Mouse (Mus musculus) ovary, postnatal 36 days (tissue): Measurements from ENCODE around the gene Cd300c2.
"Not testable (repeated sequence)": the region's sequence is repeated elsewhere in the genome, so short reads cannot be mapped to it uniquely, and the experiment has no call there.

Source experiments
- DNase-seq: peaks from one replicate; pipeline ENCODE4 v3.0.0; 2022; ENCODE audit warnings: low spot score, mixed read lengths

Gene Cd300c2

DNA sequence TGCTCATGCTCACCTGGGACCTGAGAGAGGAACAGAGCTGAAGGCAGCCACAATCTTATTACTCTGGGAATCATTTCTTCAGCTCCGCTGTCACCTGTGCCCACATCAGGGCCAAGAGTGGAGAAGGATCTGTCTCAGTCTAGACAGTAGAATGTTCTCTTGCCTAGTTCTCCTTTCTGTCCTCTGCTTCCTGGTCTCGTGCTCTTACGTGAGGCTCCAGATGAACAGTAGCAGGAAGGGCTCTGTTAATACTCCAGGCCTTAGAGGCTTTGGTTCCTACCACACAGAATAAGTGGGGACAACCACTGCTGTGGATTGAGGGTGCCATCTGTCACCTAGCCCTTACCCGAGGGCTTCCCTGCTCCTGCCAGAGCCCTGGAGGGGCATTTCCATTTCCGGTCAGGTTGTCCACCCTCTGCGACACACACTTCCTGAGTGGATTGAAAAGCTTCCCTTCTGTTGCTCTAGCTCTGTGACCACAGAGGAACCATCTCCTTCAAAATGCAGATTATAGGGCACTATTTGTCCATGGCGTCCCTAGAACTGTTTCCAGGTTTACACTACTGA is at the start of gene Cd300c2:
Gene Cd300c2, minus strand, starts transcription at position 407 of the 567 bp plus-strand sequence.
- DNase-seq = no peak

GRCm38 (mm10) chr11:115049282-115049895 is 47.7 kb upstream of the Cd300c2 start:
- no peak for DNase-seq

DNA sequence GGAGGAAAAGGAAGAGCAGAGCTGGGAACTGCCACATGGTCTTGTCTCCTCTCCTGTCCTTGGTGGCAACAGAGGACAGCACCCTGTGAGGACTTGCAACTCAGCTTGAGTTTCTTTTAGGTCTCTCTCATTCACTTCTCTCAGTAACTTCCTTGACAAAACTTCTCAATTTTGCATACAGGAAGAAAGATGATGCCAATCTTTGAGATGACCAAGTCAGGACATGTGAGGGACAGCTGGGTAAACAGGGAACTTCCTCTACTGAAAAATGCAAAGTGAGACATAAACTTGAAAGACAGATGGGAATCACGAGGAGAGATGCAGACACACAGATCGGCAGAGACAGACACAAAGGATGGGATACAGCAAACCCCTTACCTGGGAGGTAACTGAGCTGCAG is 46.6 kb upstream of the Cd300c2 start, which contains the start of gene Cd300ld3:
Gene Cd300ld3, minus strand, starts transcription at position 151 of the 400 bp plus-strand sequence.
- no peak for DNase-seq

- not testable (repeated sequence) for DNase-seq
These were observed 36.0 kb upstream of the Cd300c2 start, which contains the start of gene Cd300ld5 for GRCm38 (mm10) chr11:115037669-115038068. Gene Cd300ld5, minus strand, starts transcription at chr11:115037769.

DNA sequence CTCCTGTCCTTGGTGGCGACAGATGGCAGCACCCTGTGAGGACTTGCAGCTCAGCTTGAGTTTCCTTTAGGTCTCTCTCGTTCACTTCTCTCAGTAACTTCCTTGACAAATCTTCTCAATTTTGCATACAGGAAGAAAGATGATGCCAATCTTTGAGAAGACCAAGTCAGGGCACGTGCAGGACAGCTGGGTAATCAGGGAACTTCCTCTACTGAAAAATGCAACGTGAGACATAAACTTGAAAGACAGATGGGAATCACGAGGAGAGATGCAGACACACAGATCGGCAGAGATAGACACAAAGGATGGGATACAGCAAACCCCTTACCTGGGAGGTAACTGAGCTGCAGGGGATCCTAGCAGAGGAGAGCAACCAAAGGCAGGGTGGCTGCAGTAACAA is 25.2 kb upstream of the Cd300c2 start, which contains the start of gene Cd300ld4:
Gene Cd300ld4, minus strand, starts transcription at position 101 of the 400 bp plus-strand sequence.
- DNase-seq = not testable (repeated sequence)

DNA sequence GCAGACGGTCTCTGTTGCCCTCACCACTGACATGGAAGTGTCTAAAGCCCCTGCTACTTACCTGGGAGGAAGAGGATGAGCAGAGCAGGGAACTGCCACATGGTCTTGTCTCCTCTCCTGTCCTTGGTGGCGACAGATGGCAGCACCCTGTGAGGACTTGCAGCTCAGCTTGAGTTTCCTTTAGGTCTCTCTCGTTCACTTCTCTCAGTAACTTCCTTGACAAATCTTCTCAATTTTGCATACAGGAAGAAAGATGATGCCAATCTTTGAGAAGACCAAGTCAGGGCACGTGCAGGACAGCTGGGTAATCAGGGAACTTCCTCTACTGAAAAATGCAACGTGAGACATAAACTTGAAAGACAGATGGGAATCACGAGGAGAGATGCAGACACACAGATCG is 14.4 kb upstream of the Cd300c2 start, which contains the start of gene Cd300ld2:
Gene Cd300ld2, minus strand, starts transcription at position 101 of the 400 bp plus-strand sequence.
- not testable (repeated sequence) for DNase-seq

DNA sequence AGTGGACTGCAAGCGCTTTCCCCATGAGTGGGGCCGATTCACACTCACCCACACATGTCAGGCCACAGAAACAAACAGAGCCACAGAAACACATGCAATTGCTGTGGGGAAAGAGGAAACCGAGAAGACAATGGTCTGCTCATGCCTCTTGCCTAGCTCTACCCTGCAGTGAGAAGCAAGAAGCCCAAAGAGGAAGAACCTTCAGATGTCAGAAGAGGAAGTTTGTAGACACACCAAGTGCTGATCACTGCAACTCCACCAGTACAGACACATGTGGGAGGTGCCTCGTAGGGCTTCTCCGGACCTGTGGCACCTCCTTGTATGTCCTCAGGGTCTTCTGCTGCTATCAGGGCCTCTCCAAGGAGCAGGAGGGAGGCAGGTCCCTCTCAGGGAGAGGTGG is 2.4 kb upstream of the Cd300c2 start:
- DNase-seq = no peak

DNA sequence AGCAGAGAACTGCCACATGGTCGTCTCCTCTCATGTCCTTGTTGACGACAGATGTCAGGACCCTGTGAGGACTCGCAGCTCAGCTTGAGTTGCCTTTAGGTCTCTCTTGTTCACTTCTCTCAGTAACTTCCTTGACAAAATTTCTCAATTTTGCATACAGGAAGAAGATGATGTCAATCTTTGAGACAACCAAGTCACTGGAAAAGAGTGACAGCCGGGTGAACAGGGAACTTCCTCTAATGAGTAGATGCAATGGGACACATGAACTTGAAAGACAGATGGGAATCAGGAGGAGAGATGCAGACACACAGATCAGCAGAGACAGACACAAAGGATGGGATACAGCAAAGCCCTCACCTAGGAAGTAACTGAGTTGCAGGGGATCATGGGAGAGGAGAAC is 11.9 kb downstream of the Cd300c2 start, which contains the start of gene Cd300ld:
Gene Cd300ld, minus strand, starts transcription at position 130 of the 400 bp plus-strand sequence.
- DNase-seq = no peak

DNA sequence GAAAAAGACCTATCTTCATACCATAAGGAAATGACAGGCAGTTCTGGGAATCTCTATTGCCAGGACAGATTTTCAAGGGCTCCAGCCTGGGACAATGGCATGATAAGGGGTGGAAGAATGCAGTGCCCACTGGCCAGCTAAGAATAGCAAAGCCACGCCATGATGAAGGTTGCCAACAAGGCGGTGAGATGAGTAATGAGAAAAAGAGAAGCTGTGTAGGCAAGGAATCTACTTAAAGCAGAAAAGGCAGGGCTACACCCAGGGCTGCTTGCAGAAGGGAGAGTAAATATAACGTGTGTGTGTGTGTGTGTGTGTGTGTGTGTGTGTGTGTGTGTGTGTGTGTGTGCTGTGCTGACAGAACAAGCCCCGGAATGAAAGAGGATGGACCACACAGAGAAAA is 19.8 kb downstream of the Cd300c2 start:
- no peak for DNase-seq

DNA sequence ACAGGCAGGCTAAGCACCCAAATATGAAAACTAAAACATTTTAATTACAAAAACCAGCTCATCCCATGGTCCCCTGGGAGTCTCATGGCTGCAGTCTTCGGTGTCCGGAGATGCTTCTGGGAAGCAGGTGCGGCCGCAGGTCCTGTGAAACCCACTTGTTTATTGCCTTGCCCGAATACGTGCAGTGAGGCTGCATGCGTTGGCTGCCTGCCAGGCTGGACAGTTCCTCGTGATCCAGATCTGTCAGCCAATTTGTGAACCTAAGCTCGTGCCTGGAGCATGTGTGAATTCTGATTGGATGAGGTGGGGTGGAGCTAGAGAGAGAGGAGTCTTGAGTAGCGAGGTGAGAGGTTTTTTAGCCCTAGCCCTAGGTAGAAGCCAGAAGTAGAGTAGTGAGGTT is 29.0 kb downstream of the Cd300c2 start:
- DNase-seq = no peak

DNA sequence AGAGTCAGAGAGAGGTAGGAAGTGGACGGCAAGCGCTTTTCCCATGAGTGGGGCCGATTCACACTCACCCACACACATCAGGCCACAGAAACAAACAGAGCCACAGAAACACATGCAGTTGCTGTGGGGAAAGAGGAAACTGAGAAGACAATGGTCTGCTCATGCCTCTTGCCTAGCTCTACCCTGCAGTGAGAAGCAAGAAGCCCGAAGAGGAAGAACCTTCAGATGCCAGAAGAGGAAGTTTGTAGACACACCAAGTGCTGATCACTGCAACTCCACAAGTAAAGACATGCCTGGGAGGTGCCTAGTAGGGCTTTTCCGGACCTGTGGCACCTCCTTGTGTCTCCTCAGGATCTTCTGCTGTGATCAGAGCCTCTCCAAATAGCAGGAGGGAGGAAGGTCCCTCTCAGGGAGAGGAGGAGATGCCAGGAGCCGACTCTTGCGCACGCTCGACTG is 32.9 kb downstream of the Cd300c2 start, which contains the start of gene Cd300c:
Gene Cd300c, minus strand, starts transcription at position 406 of the 456 bp plus-strand sequence.
- no peak for DNase-seq

- DNase-seq = no peak
These were observed 36.4 kb downstream of the Cd300c2 start for GRCm38 (mm10) chr11:114965182-114965828.

GRCm38 (mm10) chr11:114960369-114960768 is 41.3 kb downstream of the Cd300c2 start:
- no peak for DNase-seq
